Mouse (Mus musculus): ENCODE data around the gene Rhog.

The Rhog gene

GRCm38 (mm10) chr7:102249896-102250630 is 5.8 kb downstream of the Rhog start:
- peak; percentile 99 for DNase-seq

- no peak for DNase-seq
These were observed 6.3 kb downstream of the Rhog start for GRCm38 (mm10) chr7:102249531-102249895.

- peak; percentile 92 for DNase-seq
These were observed 7.0 kb downstream of the Rhog start for GRCm38 (mm10) chr7:102248691-102249404.

- DNase-seq = peak; percentile 98
These were observed 8.7 kb downstream of the Rhog start for GRCm38 (mm10) chr7:102246956-102247797.

- peak; percentile 92 for DNase-seq
These were observed 9.6 kb downstream of the Rhog start for GRCm38 (mm10) chr7:102246265-102246664.

GRCm38 (mm10) chr7:102245775-102246174 is 10.1 kb downstream of the Rhog start:
- DNase-seq = peak; percentile 97

- peak; percentile 98 for DNase-seq
These were observed 10.9 kb downstream of the Rhog start for GRCm38 (mm10) chr7:102244782-102245535.

- DNase-seq = peak; percentile 97
These were observed 12.0 kb downstream of the Rhog start for GRCm38 (mm10) chr7:102243870-102244269.

- DNase-seq = no peak
These were observed 12.9 kb downstream of the Rhog start for GRCm38 (mm10) chr7:102242917-102243316.

- DNase-seq = no peak
These were observed 13.5 kb downstream of the Rhog start for GRCm38 (mm10) chr7:102242371-102242770.

GRCm38 (mm10) chr7:102239591-102239990 is 16.3 kb downstream of the Rhog start:
- peak; percentile 90 for DNase-seq

GRCm38 (mm10) chr7:102238686-102239286 is 17.1 kb downstream of the Rhog start:
- DNase-seq = peak; percentile 90

- no peak for DNase-seq
These were observed 22.8 kb downstream of the Rhog start for GRCm38 (mm10) chr7:102233059-102233458.

- peak; percentile 95 for DNase-seq
These were observed 26.0 kb downstream of the Rhog start for GRCm38 (mm10) chr7:102229814-102230213.

GRCm38 (mm10) chr7:102228049-102228670 is 27.7 kb downstream of the Rhog start:
- peak; percentile 78 for DNase-seq

- peak; percentile 92 for DNase-seq
These were observed 29.8 kb downstream of the Rhog start for GRCm38 (mm10) chr7:102226051-102226450.

GRCm38 (mm10) chr7:102223883-102224738 is 31.7 kb downstream of the Rhog start:
- peak; percentile 93 for DNase-seq

- DNase-seq = peak; percentile 98
These were observed 32.9 kb downstream of the Rhog start for GRCm38 (mm10) chr7:102222830-102223556.

- DNase-seq = peak; percentile 94
These were observed 33.5 kb downstream of the Rhog start for GRCm38 (mm10) chr7:102222336-102222735.

- no peak for DNase-seq
These were observed 34.0 kb downstream of the Rhog start for GRCm38 (mm10) chr7:102221899-102222298.

Data from heart, adult 11 months (tissue).